Mouse (Mus musculus) kidney, adult 2 months (tissue): ENCODE data around the gene AI464131.

Experiments used
- CTCF ChIP-seq: fragments of 200-500 bp; conservative IDR thresholded peaks from 2 replicates; pipeline ENCODE4 v1.5.1; 2011; ENCODE audit warnings: low read depth, mild to moderate bottlenecking, control low read depth, low read length, moderate library complexity, mixed read lengths; ENCODE audit not compliant: insufficient read depth, insufficient read length
- POLR2A ChIP-seq: fragments of 200-500 bp; IDR thresholded peaks from one replicate; pipeline ENCODE4 v1.6.1; 2011; ENCODE audit warnings: low read depth, low read length, control low read depth

GRCm38 (mm10) chr4:41499619-41500018 is 3.3 kb downstream of the AI464131 start:
- TF ChIP-seq CTCF: no peak
- no peak for TF ChIP-seq POLR2A
